Mouse (Mus musculus) G1E (cell line): ENCODE data around the gene Ate1.

Experiments used
- CTCF ChIP-seq: IDR thresholded peaks from 2 replicates; pipeline ENCODE4 v1.5.1; 2012; ENCODE audit warnings: low read depth, low read length, inconsistent platforms, mixed read lengths
- GATA1 ChIP-seq: IDR thresholded peaks from 2 replicates; pipeline ENCODE4 v1.6.1; 2012; ENCODE audit warnings: borderline replicate concordance, low read length, inconsistent platforms, mixed read lengths
- POLR2AphosphoS5 ChIP-seq: IDR thresholded peaks from 2 replicates; pipeline ENCODE4 v1.6.1; 2012; ENCODE audit warnings: low read depth, low read length, inconsistent platforms; ENCODE audit not compliant: insufficient replicate concordance
- TAL1 ChIP-seq: conservative IDR thresholded peaks from 2 replicates; pipeline ENCODE4 v1.6.1; 2012; ENCODE audit warnings: low read depth, low read length, inconsistent platforms, mixed read lengths

- TF ChIP-seq CTCF (no peak), TAL1 (no peak), GATA1 (no peak), POLR2AphosphoS5 (no peak)
Observed at GRCm38 (mm10) chr7:130380367-130380766, 139.8 kb downstream of the Ate1 start.
